Comparison of ENCODE assay signal across 8 mouse cellular contexts in the genomic region with DNA sequence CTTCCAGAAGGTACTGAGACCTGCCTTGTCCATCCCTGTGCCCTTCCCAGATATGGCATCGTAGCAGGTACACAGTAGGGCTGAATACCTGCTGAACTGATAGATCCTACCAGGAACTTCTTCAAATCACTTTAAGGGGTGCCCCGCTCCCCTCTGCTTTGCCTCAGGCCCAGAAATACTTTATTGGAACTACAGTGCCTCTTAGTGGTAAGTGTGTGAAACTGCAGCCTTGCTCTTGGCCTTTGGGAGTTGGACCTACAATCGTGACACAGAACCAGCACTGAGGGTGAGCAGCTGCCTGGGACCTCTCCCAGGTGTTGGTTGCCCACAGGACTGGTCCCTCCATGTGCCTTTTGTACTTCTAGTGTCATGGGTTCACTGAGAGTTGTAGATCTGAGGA. TPM values are rescaled to one million over a fixed set of nuclear protein-coding genes. Genes with fewer than 3 reads are reported as not detected.
A peak's percentile ranks its signal among the peaks of the same experiment; 100 is the strongest.
DNase-seq lines count a peak whose midpoint lies in the region; ATAC-seq and TF ChIP-seq lines count a peak whose summit lies in the region.

No protein-coding gene starts in this region.

- no peaks in the 10 kb centered on the region for H3K9me3 ChIP-seq in embryonic facial prominence, embryonic 11.5 days (replicated peaks; ENCODE audit: control insufficient read depth, low read length)
- no peaks in the 10 kb centered on the region for H3K9me3 ChIP-seq in embryonic facial prominence, embryonic 10.5 days

- TF ChIP-seq POLR2A in lung, adult 2 months (IDR thresholded peaks at IDR 0.05; ENCODE audit: borderline replicate concordance, extremely low read depth, low read depth, low read length), result no peak

- H3K9ac ChIP-seq in embryonic facial prominence, embryonic 11.5 days (replicated peaks; ENCODE audit: low read length), result no peak overlapping the region

- peaks cover 6% of the 10 kb centered on the region for H3K4me1 ChIP-seq in embryonic facial prominence, embryonic 11.5 days (ENCODE audit: control insufficient read depth, insufficient read depth, low read length)
- H3K4me1 ChIP-seq in embryonic facial prominence, embryonic 10.5 days, result peaks cover 53% of the 10 kb centered on the region
- no peaks in the 10 kb centered on the region for H3K4me1 ChIP-seq in lung, adult 2 months (ENCODE audit: control insufficient read depth, insufficient read depth, low read length)

- WGBS in embryonic facial prominence, embryonic 11.5 days, result 33% methylated on average over 3 of the region's 3 CpGs
- 34% methylated on average over 3 of the region's 3 CpGs for WGBS in embryonic facial prominence, embryonic 10.5 days
- 38% methylated on average over 3 of the region's 3 CpGs for WGBS in lung, adult 2 months

- TF ChIP-seq CTCF in lung, adult 2 months (IDR thresholded peaks at IDR 0.05; ENCODE audit: insufficient read depth, low read length), result peak; percentile 50

- no peaks in the 10 kb centered on the region for H3K27me3 ChIP-seq in embryonic facial prominence, embryonic 11.5 days (ENCODE audit: control insufficient read depth, insufficient read depth, low read length)
- H3K27me3 ChIP-seq in embryonic facial prominence, embryonic 10.5 days (replicated peaks; ENCODE audit: low read depth, poor library complexity, severe bottlenecking), result peaks cover 85% of the 10 kb centered on the region

- H3K4me2 ChIP-seq in embryonic facial prominence, embryonic 11.5 days (ENCODE audit: low read depth, low read length), result no peak overlapping the region

- peak; percentile 70 for DNase-seq in embryonic facial prominence, embryonic 11.5 days (ENCODE audit: low spot score)
- no peak for DNase-seq in embryonic facial prominence, embryonic 10.5 days (ENCODE audit: low spot score)
- no peak for DNase-seq in lung, adult 2 months
- no peak for DNase-seq in lung, postnatal 4 days
- DNase-seq in ZHBTc4 (ENCODE audit: low read depth, low spot score), result peak; percentile 27
- peak; percentile 44 to 50 for DNase-seq in layer of hippocampus, postnatal 10 days (ENCODE audit: low spot score in 2 of 2)
- no peak for DNase-seq in spleen, postnatal 4 days (ENCODE audit: low spot score in 2 of 2)
- no peak for DNase-seq in testis, postnatal 14 days (ENCODE audit: low spot score)

- no peak overlapping the region for H3K27ac ChIP-seq in embryonic facial prominence, embryonic 11.5 days (replicated peaks; ENCODE audit: low read depth, low read length)
- H3K27ac ChIP-seq in embryonic facial prominence, embryonic 10.5 days (replicated peaks), result no peak overlapping the region

- no peak for ATAC-seq in embryonic facial prominence, embryonic 11.5 days (replicated peaks; ENCODE audit: insufficient number of reproducible peaks, low FRiP score, low TSS enrichment, low read depth)

- no peaks in the 10 kb centered on the region for H3K36me3 ChIP-seq in embryonic facial prominence, embryonic 11.5 days (replicated peaks; ENCODE audit: control insufficient read depth, insufficient read depth, low read depth, low read length)
- peaks cover 68% of the 10 kb centered on the region for H3K36me3 ChIP-seq in embryonic facial prominence, embryonic 10.5 days (replicated peaks)

- no peak overlapping the region for H3K4me3 ChIP-seq in embryonic facial prominence, embryonic 11.5 days (ENCODE audit: low read depth, low read length)
- no peak overlapping the region for H3K4me3 ChIP-seq in embryonic facial prominence, embryonic 10.5 days
- no peak overlapping the region for H3K4me3 ChIP-seq in lung, adult 2 months (replicated peaks; ENCODE audit: extremely low read depth, low read depth, low read length)

RNA-seq across cellular contexts. Expression of a gene that starts 16.8 kb away (rescaled TPM):
- polyA plus RNA-seq in embryonic facial prominence, embryonic 11.5 days (2014; fragmentation: Nextera tagmentation; extraction: Ambion mirVana), result 16.7 and 17.3 TPM in 2 replicates
- polyA plus RNA-seq in embryonic facial prominence, embryonic 10.5 days (2016; fragmentation: Nextera tagmentation; extraction: Ambion mirVana), result 22.4 and 22.7 TPM in 2 replicates
- polyA plus RNA-seq in lung, adult 2 months (2012; rRNA removed), result 0.24 and 0.47 TPM in 2 replicates
- total RNA-seq in layer of hippocampus, postnatal 10 days (2021), result 1 to 10 TPM in 1 of 2 experiments, under 1 TPM in 1; 0.94 to 1.2 TPM

Comparison
In these comparisons a context has a peak if more than half of its experiments do, and no peak if none do; other contexts are left out.
1. DNase-seq: peak in embryonic facial prominence, embryonic 11.5 days (single experiment), ZHBTc4 (single experiment) and layer of hippocampus, postnatal 10 days (2 of 2); none in embryonic facial prominence, embryonic 10.5 days (single experiment), lung, adult 2 months (single experiment), lung, postnatal 4 days (0 of 2), spleen, postnatal 4 days (0 of 2) and testis, postnatal 14 days (single experiment).
2. RNA of a gene that starts 16.8 kb away (polyA plus RNA-seq): 22.4 to 22.7 TPM in embryonic facial prominence, embryonic 10.5 days and 16.7 to 17.3 TPM in embryonic facial prominence, embryonic 11.5 days; 0.24 to 0.47 TPM in lung, adult 2 months; every median in the first group is over 10 times any median in the second.